In genomic region chr6:40048969-40049908, GRCm38 (mm10) we compare ENCODE assay signal across 8 mouse cellular contexts.
DNase-seq lines count a peak whose midpoint lies in the region; ATAC-seq lines count a peak whose summit lies in the region.

No protein-coding gene starts in this region.

- no peak overlapping the region for H3K4me3 ChIP-seq in heart, embryonic 10.5 days

- WGBS in heart, embryonic 10.5 days: 39% methylated on average over 11 of the region's 11 CpGs

- no peak; the same call in 1 of the 2 replicates for ATAC-seq in cerebellum, adult (ENCODE audit: insufficient number of reproducible peaks, low FRiP score, low TSS enrichment)

- H3K27me3 ChIP-seq in heart, embryonic 10.5 days (ENCODE audit: insufficient read depth, poor library complexity, severe bottlenecking): no peaks in the 10 kb centered on the region

- peak; percentile 18 for DNase-seq in cerebellum, adult 11-12 months
- DNase-seq in NIH3T3 (ENCODE audit: low read depth): peak; percentile 74
- peak; percentile 9 for DNase-seq in embryo, embryonic 11.5 days (ENCODE audit: low read depth, low spot score)
- DNase-seq in layer of hippocampus, postnatal 10 days (ENCODE audit: low spot score in 2 of 2): peak; percentile 51 to 70
- peak; percentile 70 for DNase-seq in retina, postnatal 1 day
- no peak for DNase-seq in thymus, postnatal 0 days (ENCODE audit: low spot score)
- DNase-seq in heart, embryonic 10.5 days (ENCODE audit: low spot score): no peak

- H3K9me3 ChIP-seq in heart, embryonic 10.5 days: no peaks in the 10 kb centered on the region

- no peak overlapping the region for H3K27ac ChIP-seq in heart, embryonic 10.5 days

- H3K36me3 ChIP-seq in heart, embryonic 10.5 days: no peaks in the 10 kb centered on the region

- H3K4me1 ChIP-seq in heart, embryonic 10.5 days: no peaks in the 10 kb centered on the region

Comparison
In these comparisons a context has a peak if more than half of its experiments do, and no peak if none do; other contexts are left out.
1. DNase-seq: peak in cerebellum, adult 11-12 months (single experiment), NIH3T3 (single experiment), embryo, embryonic 11.5 days (single experiment), layer of hippocampus, postnatal 10 days (2 of 2) and retina, postnatal 1 day (single experiment); none in thymus, postnatal 0 days (single experiment) and heart, embryonic 10.5 days (single experiment).